Mouse (Mus musculus): ENCODE data around the gene Il5ra.

Il5ra gene

DNA sequence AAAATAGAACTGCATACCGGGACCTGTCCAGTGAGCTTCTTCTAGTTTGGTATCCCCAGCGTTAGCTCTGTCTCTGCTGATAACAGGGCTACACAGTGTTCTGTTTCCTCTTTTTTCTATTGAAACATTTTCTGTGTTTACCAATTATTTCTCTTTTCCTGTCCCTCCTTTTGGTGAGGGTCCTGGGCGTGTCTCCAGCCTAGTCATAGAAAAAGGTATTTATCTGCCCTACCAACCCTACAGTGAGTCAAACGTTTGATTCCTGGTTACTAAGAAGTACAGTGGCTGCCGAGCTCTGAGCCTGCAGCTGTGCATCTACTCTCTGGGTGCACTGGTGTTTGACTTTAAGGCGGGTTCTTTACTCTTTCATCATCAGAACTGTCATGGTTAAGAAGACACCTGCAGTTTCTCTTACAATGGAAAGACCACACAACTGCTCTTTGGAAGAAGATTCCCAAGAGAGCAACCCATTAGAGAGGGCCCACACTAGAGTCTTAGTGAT, at the start of gene Il5ra:
Gene Il5ra, minus strand, starts transcription at position 151 of the 502 bp plus-strand sequence.
- DNase-seq: no peak

DNA sequence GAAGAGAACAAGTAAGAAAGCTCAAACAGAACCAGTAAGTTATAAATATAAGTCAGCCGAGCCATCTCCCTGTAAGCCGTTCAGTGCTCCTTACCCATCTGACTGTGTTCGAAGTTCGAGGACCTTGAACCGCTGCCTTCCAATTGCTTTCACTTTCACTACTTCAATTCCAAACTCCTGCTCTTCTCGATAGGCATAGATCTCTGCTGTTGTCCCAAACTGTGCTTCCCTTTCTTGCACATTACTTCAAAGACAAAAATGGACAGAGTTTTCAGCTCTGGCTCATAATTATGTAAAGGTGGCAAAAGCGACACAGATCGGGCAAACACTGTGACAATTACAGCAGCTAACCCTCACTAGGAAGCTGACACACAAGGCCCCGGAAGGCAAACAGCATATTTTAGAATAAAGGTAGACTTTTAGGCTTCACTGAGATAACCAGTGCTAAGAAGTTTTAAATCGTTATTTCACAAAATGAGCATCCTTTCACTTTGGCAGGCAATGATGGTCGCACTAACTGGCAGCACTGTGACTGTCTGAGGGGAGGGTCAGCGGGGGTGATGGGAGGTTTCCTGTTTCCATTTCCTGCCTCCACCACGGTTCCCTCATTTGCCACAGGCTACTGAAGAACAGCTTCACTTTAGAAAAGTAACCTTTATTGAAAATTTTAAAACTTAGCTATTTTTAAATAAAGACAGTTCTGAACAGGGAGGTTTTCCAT, 45.4 kb upstream of the Il5ra start:
- no peak for DNase-seq

DNA sequence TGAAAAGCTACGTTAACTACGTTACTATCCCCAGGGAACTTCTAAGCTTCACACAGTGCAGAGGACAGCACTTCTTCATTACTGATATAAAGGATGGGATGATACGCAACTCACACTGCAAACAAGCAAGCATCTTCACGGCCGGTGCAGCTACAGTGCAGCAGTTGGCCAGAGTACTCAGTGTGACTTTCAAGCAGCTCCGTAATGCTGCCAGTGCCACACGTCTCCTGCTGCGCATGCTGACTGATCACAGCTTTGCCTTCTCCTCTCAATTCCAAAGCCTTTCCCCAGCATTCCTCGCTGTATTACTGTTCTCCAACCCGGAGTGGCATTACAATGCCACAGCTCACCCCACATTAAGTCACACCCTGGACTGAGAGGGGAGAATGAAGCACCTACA, 44.8 kb upstream of the Il5ra start:
- no peak for DNase-seq

DNA sequence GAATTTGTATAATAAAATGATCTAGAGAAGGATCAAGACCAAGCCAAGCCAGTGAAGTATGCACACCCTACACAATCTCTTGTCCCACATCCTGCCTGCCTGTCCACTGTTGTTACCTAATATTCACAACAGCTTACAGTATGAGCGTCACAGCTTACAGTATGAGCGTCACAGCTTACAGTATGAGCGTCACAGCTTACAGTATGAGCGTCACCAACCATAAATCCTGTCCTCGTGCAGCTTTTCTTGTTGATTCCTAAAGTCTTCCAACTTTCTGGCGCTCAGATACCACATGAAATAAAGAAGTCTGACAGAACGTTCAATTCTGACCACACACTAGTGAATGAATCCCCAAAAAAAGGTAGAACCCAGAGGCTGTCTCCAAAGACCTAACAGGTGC, 44.3 kb upstream of the Il5ra start:
- no peak for DNase-seq

DNA sequence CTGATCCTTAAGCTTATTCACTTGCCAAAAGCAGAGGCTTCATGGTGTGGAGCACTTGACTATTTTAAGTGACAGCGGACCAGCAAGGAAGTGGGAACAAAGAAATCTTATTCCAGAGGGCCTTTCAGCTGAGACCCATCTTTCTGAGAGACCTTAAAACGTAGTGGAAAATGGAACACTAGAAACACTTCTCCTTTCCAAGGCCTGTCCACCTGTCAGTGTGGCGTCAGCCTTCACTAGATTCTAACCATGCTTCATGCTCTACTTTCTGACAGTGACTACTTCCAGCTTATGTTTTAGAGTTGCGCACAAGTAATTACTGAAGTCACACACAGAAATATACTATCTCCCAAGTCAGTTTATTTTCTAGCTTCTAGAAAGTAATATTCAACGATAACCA, 43.6 kb upstream of the Il5ra start:
- no peak for DNase-seq

DNA sequence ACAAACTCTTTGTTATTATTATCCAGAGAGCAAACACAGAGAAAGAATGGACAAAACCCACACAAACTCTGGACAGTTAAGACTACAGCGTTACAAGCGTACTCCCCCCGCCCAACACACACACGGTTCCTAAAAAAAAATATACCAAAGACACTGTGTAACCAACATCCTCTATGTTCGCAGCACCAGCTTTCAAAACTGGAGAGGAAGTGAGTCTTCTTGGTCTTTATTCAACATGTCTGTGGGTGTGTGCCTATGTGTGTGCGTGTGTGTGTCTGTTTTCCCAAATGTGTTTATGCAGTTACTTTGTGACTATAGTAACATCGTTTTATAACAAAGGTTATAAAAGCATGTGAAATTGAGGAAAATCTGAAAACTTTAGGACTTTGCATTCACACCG, 42.6 kb upstream of the Il5ra start:
- no peak for DNase-seq

DNA sequence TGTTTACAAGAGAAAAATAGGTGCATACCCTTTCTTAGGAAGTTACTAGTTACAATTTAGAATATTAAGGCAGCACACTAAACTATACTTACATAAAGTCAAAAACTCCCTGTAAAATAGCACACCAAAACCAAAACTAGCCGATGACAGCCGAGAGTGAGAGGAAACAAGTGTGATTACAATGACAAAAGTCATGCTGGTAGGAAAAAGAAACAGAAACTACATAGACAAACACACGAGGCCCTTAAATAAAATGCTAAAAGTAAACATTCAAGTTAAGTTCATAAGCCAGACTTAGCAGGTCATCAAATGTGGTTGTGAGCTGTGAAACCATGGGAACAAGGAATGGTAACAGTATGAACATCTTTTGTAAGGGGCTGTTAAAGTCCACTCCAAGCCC, 38.3 kb upstream of the Il5ra start:
- no peak for DNase-seq

DNA sequence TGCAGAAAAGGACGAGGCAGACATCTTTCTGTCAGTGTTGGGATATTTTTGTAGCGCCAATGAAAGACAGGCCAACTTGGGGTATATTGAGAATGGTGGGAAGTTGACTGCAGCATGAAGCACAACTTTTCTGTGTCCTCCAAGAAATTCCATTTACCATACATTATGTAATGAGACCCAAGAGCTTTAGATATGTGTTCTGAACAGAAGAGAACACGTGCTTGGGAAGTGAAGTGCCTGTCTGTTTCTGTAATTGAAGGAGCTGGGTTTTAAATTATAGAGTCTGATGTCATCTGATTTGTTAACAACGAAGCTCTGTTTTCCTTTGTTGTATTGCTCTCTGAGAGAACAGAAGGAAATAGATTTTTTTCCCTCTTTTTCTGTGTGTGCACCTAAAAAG, 21.2 kb upstream of the Il5ra start:
- no peak for DNase-seq

DNA sequence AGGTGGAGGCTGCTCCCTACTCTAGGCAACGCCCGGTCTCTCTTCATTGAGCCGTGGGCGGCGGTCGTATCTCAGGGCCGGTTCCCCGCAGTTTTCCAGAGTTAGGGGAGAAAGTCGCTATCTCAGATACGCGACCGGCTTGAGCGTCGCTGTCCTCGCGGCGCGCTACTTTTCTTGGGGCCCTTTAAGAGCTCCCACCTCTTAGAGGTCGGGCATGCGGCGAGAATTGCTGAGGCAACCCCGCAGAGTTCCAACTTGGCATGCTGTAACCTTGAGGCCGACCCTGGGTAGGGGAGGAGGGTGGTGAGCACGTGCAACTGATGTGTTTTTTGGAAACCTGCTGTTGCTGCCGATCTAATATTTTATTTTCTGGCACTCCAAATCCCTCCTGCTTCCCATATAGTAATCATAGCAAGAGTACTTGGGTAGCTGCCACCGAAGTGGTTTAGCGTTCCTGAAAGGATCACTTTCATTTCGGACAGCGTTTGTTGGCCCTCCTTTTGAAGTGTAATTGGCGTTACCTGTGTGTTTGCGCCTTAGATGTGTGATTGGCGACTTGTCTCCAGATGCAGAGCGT, 20.5 kb upstream of the Il5ra start:
- no peak for DNase-seq

DNA sequence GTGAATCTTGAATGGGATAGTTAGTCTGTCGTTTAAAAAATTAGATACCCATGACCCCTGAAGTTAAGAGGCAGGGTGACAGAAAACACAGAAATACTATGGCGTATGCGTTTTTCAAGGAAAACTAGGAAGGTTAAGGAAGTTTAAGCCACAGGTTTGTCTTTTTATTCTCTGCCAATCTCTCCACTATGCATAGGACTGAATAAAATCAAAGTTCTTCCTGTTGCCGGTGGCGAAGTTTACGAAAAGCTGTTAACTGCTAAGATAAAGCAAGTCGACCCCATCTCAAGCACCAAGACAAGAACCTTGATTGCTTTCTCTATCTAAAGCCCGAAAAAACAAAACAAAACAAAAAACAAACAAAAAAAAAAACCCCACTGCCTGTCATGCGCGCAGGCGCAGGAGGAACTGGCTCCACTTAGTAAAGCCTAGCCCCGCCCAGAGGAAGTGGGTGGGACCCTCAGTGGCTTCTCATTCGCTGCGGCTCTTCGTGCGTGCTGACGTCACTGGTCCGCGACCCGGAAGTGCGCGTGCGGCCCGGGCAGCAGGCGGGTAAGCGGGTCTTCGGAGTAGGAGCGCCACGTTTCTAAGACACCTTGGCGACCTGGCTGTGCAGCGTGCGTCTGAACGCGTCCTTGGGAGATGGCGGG, 19.9 kb upstream of the Il5ra start, which contains the start of gene Trnt1:
Gene Trnt1, plus strand, starts transcription at position 481 of the 650 bp plus-strand sequence.
- DNase-seq: peak; percentile 100

DNA sequence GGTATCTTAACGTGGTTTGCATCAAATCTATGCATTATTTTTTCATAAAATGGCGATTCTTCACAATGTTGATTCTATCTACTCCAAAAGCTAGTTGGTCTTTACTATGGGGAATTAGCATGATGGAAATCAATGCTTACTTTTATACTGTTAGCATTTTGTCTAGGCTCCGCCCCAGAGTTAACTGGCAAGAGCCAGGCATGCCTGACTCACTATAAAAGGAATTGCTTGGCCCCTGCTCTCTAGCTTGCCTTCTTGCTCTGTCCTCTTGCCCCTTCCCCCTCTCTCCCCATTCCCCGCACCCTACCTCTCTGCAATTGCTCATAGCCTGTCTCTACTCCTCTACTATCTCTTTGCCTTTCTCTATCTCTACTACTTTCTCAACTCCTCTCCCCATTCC, 17.9 kb upstream of the Il5ra start:
- no peak for DNase-seq

DNA sequence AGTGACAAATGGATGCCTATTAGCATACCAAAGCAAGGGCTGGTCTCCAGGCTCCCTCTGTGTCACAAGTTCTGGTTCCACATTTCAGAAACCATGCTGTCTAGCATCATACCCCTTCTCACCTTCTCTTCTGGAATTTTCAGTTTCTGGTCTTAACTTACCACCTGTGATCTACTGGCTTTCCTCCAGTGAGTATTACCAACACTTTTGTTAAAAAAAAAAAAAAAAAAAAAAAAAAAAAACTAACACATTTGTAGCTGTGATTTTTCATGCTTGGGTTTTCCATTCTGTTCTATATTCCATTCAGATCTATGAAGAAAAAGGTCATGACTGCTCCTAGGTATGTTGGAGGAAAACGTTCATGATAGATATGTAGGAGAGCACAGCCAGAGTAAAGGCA, 17.1 kb upstream of the Il5ra start:
- DNase-seq: no peak

DNA sequence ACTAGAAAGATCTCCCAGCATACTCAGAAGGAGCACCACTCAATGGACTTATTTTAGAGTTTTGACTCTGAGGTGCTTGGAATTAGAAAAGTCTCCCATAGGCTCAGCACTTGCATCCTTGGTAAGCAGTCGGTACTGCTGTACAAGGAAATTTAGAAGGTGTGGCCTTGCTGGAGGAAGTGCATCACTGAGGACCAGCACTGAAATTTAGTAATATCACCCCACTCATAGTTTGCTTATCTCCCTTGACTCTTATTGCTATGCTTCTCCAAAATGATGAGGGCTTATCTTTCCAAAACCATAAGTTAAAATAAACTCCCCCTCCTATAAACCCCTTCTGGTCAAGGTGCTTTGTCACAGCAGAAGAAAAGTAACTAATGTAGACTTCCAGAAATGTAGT, 12.6 kb upstream of the Il5ra start:
- no peak for DNase-seq

DNA sequence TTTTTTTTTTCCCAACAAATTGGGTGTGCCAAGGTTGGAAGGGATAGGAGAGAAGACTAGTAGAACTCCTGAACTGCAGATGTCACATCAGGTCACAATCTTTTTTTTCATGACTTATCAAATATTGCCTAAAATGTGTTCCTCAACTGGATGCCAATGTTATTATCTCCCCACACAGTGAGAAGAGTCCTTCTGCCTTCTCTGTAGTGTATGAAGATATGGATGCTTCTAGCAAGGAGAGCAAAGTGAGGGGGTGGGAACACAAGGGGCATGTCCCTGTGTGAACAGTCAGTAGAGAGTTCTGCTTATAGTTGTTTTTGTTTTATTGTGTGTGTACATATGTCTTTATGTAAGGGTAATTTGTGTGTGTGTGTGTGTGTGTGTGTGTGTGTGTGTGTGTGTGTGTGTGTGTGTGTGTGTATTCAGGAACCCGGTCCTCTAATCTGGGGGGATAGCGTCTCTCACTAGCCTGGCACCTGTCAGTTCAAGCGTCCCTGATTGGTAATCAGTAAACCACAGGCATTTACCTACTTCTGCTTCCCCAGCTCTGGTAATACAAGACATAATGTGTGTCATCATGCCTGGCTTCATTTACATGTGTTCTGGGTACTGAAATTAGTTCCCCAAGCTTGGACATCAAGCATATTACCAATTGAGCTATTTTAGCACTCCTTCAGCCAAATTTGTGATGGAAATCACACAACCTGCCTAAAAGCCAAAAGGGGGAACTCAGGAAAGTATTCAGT, 11.8 kb upstream of the Il5ra start:
- DNase-seq: no peak

DNA sequence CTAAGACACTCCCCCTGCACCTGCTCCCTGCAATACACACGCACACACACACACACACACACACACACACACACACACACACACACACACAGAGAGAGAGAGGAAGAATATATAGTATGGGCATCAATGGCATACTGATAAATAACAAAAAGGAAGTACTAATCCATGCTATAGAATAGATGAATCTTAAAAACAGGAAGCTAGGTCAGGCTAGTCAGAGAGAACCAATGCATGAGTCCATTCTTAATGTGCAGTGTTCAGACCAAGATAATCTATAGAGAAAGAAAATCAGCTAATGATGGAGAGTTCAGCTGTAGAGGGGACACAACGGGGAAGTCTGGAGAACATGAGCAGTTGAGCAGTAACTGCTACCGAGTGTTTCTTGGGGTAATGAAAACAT, 9.5 kb upstream of the Il5ra start:
- no peak for DNase-seq

DNA sequence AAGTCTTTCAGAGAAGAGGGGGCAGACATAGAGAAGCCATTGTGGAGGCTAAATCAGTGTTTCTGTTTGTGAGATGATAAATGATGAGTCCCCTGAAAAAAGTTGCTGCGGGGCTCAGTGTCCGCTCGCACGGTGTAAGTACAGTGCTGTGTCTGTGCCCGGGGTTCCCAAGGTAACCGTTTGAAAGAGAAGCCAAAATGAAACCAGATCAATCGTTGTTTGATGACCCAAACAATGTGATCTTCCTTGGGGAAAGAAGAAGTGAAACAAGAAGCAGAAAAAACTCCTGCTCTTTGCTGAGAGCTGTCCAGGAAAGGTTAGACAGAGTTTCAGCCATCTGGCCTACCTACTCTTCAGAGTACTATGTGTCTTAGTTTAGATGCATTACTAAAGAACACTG, 1.5 kb upstream of the Il5ra start:
- DNase-seq: peak; percentile 73

DNA sequence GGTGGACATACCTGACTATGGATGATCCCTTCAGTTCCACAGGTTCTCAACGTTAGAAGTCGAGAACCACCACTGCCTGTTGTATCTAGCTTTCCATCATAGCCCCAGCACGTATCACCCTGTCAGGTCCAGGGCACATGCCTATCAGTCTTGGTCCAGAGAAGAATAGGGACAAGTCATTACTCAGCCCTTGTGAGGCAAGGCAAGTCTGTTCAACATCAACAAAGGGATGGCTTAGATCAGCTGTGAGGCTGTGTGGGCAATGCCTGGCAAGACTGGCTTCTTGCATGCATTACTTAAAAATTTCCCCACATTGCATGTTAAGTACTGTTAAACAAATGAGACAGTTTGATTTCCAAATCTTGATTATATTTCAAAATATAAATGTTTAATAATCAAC, 1.0 kb downstream of the Il5ra start:
- peak; percentile 62 for DNase-seq

DNA sequence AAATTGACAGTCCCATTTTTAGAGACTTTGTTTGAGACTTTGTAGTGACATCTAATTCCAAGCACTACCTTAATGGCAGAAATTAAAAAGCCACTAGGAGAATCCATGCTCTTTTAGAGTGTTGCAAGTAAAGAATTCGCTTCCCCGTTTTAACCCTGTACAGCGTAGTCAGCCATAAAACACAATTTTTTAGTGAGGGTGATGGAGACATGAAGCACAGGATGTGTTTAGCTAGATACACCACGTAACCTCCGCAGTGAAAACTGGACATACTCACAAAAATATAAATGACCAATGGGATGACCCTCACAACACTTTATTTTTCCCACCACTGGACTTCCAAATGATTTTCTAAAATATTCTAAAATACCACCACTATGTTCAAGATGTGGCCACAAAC, 1.6 kb downstream of the Il5ra start:
- DNase-seq: peak; percentile 17

DNA sequence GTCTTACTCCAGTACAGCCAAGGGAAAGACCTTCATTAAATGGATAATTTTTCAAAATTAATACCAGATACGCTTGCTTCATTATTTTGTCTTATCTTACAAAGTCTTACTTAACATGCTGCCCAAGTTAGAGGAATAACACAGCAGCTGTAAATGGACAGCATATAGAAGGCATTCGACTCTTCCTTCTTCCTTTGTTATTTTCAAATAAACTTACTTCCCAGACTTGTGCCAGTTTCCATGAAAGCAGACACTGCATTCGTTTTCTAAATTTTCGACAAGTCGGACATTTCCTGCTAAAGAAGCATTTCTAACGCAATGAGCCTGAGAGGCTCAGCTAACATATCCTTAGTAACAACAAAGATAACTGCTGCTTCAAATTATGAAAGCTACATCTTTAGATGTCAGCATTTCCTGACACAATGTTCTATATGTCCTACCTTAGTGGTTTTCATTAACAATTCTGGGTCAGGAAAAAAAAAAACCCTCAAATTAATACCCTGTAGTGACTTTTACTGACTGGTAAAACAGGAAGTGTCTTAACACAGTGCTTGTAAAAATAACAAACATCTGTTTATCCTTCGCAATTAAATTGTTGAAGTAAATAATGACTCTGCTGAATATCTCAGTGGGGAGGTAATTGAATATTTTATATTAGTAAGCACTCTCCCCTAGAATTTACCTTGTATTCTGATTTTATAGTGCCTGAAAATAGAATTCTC, 3.0 kb downstream of the Il5ra start:
- no peak for DNase-seq

DNA sequence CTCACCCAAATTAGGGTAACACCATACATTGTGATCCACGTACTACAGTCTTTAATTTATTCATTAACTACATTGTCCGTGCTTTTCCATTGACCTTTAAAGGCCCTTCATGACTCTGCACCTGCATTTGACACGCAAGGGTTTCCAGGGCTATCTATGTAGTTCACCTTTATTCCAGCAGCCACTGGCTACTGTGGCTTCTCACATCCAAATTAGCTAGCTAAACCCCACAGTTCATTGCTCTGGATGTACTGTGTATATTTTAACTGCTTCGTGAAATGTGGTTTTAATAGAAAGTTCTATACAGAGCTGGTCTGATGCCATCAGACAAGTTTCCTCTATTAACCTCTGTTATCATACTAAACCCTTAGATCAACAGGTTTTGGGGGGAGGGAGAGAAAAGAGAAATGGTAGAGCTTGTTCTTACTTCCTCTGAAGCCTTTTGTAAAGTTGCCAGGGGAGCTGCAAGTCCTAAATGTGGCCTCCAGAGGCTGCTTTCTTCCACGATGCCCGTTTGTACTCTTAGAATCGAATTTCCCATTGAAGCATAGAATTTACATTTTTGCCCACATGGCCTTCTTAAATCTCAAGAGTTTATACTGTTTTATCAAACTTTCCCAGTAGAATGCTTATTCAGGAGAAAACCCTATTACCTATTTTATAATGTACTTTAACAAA, 5.1 kb downstream of the Il5ra start:
- DNase-seq: peak; percentile 36

DNA sequence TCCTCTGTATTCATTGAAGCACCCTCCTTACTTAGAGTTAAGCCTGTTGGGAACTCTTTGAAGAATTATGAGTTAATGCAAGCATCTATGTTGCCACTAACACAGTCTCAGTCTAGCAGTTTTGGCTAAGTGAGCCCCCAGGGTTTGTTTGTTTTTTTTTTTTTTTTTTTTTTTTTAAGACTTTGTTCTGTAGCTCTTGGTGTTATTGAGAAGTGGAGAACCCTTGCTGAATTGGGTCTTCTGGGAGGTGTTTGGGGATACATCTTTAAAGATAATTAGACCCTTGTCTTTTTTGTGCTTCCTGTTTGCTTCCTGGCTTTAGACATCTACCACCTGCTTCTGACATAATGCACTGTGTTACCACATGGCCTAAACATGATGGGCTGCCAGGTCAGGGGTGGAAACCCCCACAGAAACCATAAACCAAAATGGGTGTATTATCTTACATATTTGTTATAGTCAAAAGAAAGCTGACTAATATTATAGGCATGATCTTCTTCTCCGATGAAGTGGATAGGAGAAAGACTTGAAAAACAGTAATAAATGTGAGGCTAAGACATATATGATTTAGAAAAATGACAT, 8.5 kb downstream of the Il5ra start:
- peak; percentile 53 for DNase-seq

DNA sequence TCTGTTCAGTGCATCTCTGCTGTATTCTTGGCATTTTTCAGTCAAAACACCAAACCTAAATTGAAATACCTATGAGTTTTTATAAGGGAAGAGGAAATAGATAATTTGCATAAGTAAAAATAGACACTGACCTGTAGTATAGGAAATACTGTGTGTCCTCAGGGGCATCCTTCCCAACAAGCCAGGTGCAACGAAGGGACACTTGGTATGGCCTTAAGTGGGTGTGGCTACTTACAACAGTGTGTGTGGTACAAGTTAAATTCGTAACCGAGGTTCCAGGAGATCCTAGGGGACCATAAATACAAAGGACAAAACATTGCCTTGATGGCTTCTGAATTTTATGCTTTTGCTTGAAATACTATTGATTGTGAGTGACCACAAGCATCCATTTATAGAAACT, 10.6 kb downstream of the Il5ra start:
- no peak for DNase-seq
